Mouse (Mus musculus) megakaryocyte, embryonic 14.5 days (primary cell): ENCODE measurements around the gene Taar4.

Experiments
- FLI1 ChIP-seq: IDR thresholded peaks from 2 replicates; pipeline ENCODE4 v1.6.1; 2012; ENCODE audit warnings: low read length, inconsistent platforms, mixed read lengths
- GATA1 ChIP-seq: IDR thresholded peaks from 3 replicates; pipeline ENCODE4 v1.6.1; 2012; ENCODE audit warnings: mixed read lengths, low read length, inconsistent platforms, borderline replicate concordance

- TF ChIP-seq GATA1, result no peak
- TF ChIP-seq FLI1, result no peak
Measured at GRCm38 (mm10) chr10:23949508-23950005, 10.7 kb upstream of the Taar4 start, which contains the start of gene Taar3.
